Mouse (Mus musculus) MEL (cell line): Measurements from ENCODE around the gene Chd1. TPM values are rescaled to one million over a fixed set of nuclear protein-coding genes. Genes with fewer than 3 reads are reported as not detected.

Source experiments
- DNase-seq: peaks from one replicate; pipeline ENCODE4 v3.0.0; 2011; ENCODE audit warnings: low read depth, low spot score
- H3K27ac ChIP-seq: 2 replicates; pipeline ENCODE4 v1.5.1; 2012; ENCODE audit warnings: low read depth, mild to moderate bottlenecking, control low read depth, low read length, moderate library complexity; ENCODE audit not compliant: control insufficient read depth
- H3K27me3 ChIP-seq, 2 experiments: fragments of 150-350 bp in 1 of 2; sonication (generic) in 1 of 2; 2 replicates each; pipeline ENCODE4 v1.6.1; 2012; ENCODE audit warnings: low read length in 2 of 2, mild to moderate bottlenecking in 2 of 2, improper control_type of control experiment in 1 of 2, moderate library complexity in 1 of 2; ENCODE audit not compliant: insufficient read depth in 2 of 2, control insufficient read depth in 1 of 2
- H3K36me3 ChIP-seq, 2 experiments: 2 replicates each; pipeline ENCODE4 v1.6.1; 2012 to 2014; ENCODE audit warnings: low read length in 2 of 2, improper control_type of control experiment in 1 of 2, inconsistent platforms in 1 of 2, mild to moderate bottlenecking in 1 of 2; ENCODE audit not compliant: insufficient read depth in 2 of 2, control insufficient read depth in 1 of 2
- H3K4me1 ChIP-seq, 2 experiments: fragments of 150-350 bp in 1 of 2; sonication (generic) in 1 of 2; 2 replicates each; pipeline ENCODE4 v1.6.1; 2012; ENCODE audit warnings: low read length in 2 of 2, improper control_type of control experiment in 1 of 2, mild to moderate bottlenecking in 1 of 2; ENCODE audit not compliant: insufficient read depth in 2 of 2, control insufficient read depth in 1 of 2
- H3K4me3 ChIP-seq, 2 experiments: fragments of 150-350 bp in 1 of 2; sonication (generic) in 1 of 2; 2 replicates each; pipeline ENCODE4 v1.5.1; 2012; ENCODE audit warnings: low read depth in 2 of 2, low read length in 2 of 2, mild to moderate bottlenecking in 2 of 2, moderate library complexity in 2 of 2, control low read depth in 1 of 2, improper control_type of control experiment in 1 of 2; ENCODE audit not compliant: control insufficient read depth in 1 of 2, insufficient read depth in 1 of 2
- H3K79me2 ChIP-seq: 2 replicates; pipeline ENCODE4 v1.6.1; 2012; ENCODE audit warnings: mild to moderate bottlenecking, low read length, moderate library complexity; ENCODE audit not compliant: control insufficient read depth, poor library complexity, insufficient read depth
- H3K9ac ChIP-seq: 2 replicates; pipeline ENCODE4 v1.6.1; 2012; ENCODE audit warnings: low read depth, mild to moderate bottlenecking, control low read depth, low read length, moderate library complexity; ENCODE audit not compliant: control insufficient read depth, poor library complexity, severe bottlenecking
- H3K9me3 ChIP-seq: fragments of 150-350 bp; sonication (generic); replicated peaks from 2 replicates; pipeline ENCODE4 v1.6.1; 2012; ENCODE audit warnings: mild to moderate bottlenecking, low read length, improper control_type of control experiment, moderate library complexity; ENCODE audit not compliant: insufficient read depth
- BHLHE40 ChIP-seq: IDR thresholded peaks from 2 replicates; pipeline ENCODE4 v1.6.1; 2012; ENCODE audit warnings: low read depth, mild to moderate bottlenecking, inconsistent platforms, low read length, improper control_type of control experiment, borderline replicate concordance
- CTCF ChIP-seq, 3 experiments: IDR thresholded peaks in 2 of 3; conservative IDR thresholded peaks in 1 of 3; 2 replicates each; pipeline ENCODE4 v1.5.1; 2011 to 2012; ENCODE audit warnings: low read length in 3 of 3, low read depth in 2 of 3, mild to moderate bottlenecking in 2 of 3, improper control_type of control experiment in 1 of 3, inconsistent platforms in 1 of 3, mixed read lengths in 1 of 3, moderate library complexity in 1 of 3; ENCODE audit not compliant: control insufficient read depth in 1 of 3, insufficient read depth in 1 of 3, poor library complexity in 1 of 3, severe bottlenecking in 1 of 3
- EP300 ChIP-seq, 2 experiments: IDR thresholded peaks; 2 replicates each; pipeline ENCODE4 v1.6.1; 2011; ENCODE audit warnings: improper control_type of control experiment in 2 of 2, low read length in 2 of 2, low read depth in 1 of 2, mild to moderate bottlenecking in 1 of 2
- GATA1 ChIP-seq: IDR thresholded peaks from 2 replicates; pipeline ENCODE4 v1.6.1; 2011; ENCODE audit warnings: low read depth, low read length, improper control_type of control experiment
- KAT2A ChIP-seq: conservative IDR thresholded peaks from 2 replicates; pipeline ENCODE4 v1.6.1; 2012; ENCODE audit warnings: low read depth, low read length, improper control_type of control experiment, inconsistent platforms
- MAFK ChIP-seq: IDR thresholded peaks from 2 replicates; pipeline ENCODE4 v1.6.1; 2011; ENCODE audit warnings: low read depth, mild to moderate bottlenecking, low read length, improper control_type of control experiment, borderline replicate concordance
- MAX ChIP-seq: IDR thresholded peaks from 2 replicates; pipeline ENCODE4 v1.6.1; 2011; ENCODE audit warnings: low read length, improper control_type of control experiment
- MAZ ChIP-seq: IDR thresholded peaks from 2 replicates; pipeline ENCODE4 v1.6.1; 2012; ENCODE audit warnings: low read depth, mild to moderate bottlenecking, inconsistent platforms, low read length, improper control_type of control experiment
- MXI1 ChIP-seq: IDR thresholded peaks from 2 replicates; pipeline ENCODE4 v1.6.1; 2011; ENCODE audit warnings: mild to moderate bottlenecking, low read depth, low read length, improper control_type of control experiment
- MYB ChIP-seq: IDR thresholded peaks from 2 replicates; pipeline ENCODE4 v1.6.1; 2011; ENCODE audit warnings: mild to moderate bottlenecking, low read depth, low read length, improper control_type of control experiment
- MYC ChIP-seq: IDR thresholded peaks from 2 replicates; pipeline ENCODE4 v1.6.1; 2011; ENCODE audit warnings: low read depth, mild to moderate bottlenecking, low read length, improper control_type of control experiment, moderate library complexity
- POLR2AphosphoS2 ChIP-seq: IDR thresholded peaks from 2 replicates; pipeline ENCODE4 v1.6.1; 2011; ENCODE audit warnings: low read length, improper control_type of control experiment
- POLR2AphosphoS5 ChIP-seq: IDR thresholded peaks from 2 replicates; pipeline ENCODE4 v1.6.1; 2012; ENCODE audit warnings: low read depth, borderline replicate concordance, mild to moderate bottlenecking, inconsistent platforms, low read length, moderate library complexity, mixed read lengths
- RAD21 ChIP-seq: IDR thresholded peaks from 2 replicates; pipeline ENCODE4 v1.6.1; 2011; ENCODE audit warnings: mild to moderate bottlenecking, low read depth, low read length, improper control_type of control experiment
- RCOR1 ChIP-seq: IDR thresholded peaks from 2 replicates; pipeline ENCODE4 v1.6.1; 2012; ENCODE audit warnings: low read depth, mild to moderate bottlenecking, inconsistent platforms, low read length, improper control_type of control experiment
- SIN3A ChIP-seq: IDR thresholded peaks from 2 replicates; pipeline ENCODE4 v1.6.1; 2012; ENCODE audit warnings: low read length, improper control_type of control experiment, inconsistent platforms
- SMC3 ChIP-seq: IDR thresholded peaks from 2 replicates; pipeline ENCODE4 v1.6.1; 2011; ENCODE audit warnings: low read depth, low read length, improper control_type of control experiment
- TAL1 ChIP-seq: IDR thresholded peaks from 2 replicates; pipeline ENCODE4 v1.6.1; 2012; ENCODE audit warnings: mild to moderate bottlenecking, inconsistent platforms, low read length, moderate library complexity, mixed read lengths
- TBP ChIP-seq: IDR thresholded peaks from 2 replicates; pipeline ENCODE4 v1.8.0; 2011; ENCODE audit warnings: low read depth, low read length, improper control_type of control experiment
- TCF12 ChIP-seq: IDR thresholded peaks from 2 replicates; pipeline ENCODE4 v1.6.1; 2014; ENCODE audit warnings: low read depth, mild to moderate bottlenecking, inconsistent platforms, low read length, improper control_type of control experiment, moderate library complexity
- UBTF ChIP-seq: IDR thresholded peaks from 2 replicates; pipeline ENCODE4 v1.6.1; 2012; ENCODE audit warnings: low read depth, mild to moderate bottlenecking, inconsistent platforms, low read length, improper control_type of control experiment, moderate library complexity, borderline replicate concordance; ENCODE audit not compliant: insufficient read depth
- USF1 ChIP-seq: IDR thresholded peaks from 2 replicates; pipeline ENCODE4 v1.6.1; 2014; ENCODE audit warnings: low read depth, mild to moderate bottlenecking, inconsistent platforms, low read length, improper control_type of control experiment, moderate library complexity
- ZC3H11A ChIP-seq: IDR thresholded peaks from 2 replicates; pipeline ENCODE4 v1.6.1; 2012; ENCODE audit warnings: low read depth, mild to moderate bottlenecking, inconsistent platforms, low read length, improper control_type of control experiment
- ZMIZ1 ChIP-seq: IDR thresholded peaks from 2 replicates; pipeline ENCODE4 v1.6.1; 2012; ENCODE audit warnings: low read depth, mild to moderate bottlenecking, inconsistent platforms, low read length, improper control_type of control experiment, moderate library complexity
- ZNF384 ChIP-seq: IDR thresholded peaks from 2 replicates; pipeline ENCODE4 v1.6.1; 2012; ENCODE audit warnings: low read depth, mild to moderate bottlenecking, inconsistent platforms, low read length, improper control_type of control experiment
- polyA plus RNA-seq, 2 experiments: library from polyadenylated mRNA; stranded (reverse) in 1 of 2; unstranded in 1 of 2; fragments of >175 nt in 1 of 2; fragments of >200 nt in 1 of 2; gene quantifications; 2 replicates each; pipeline versions ENCODE4 v1.2.1 to v1.2.4; 2012; ENCODE audit warnings: low replicate concordance in 2 of 2, low read depth in 1 of 2; ENCODE audit not compliant: insufficient read length in 2 of 2, insufficient read depth in 1 of 2, missing spikeins in 1 of 2
- total RNA-seq: library from RNA; depleted of rRNA; stranded (reverse); fragments of 300-350 nt; gene quantifications from 2 replicates; pipeline ENCODE4 v1.2.3, GENCODE M21; 2012

Chd1 gene
- total and polyA plus RNA-seq, 3 experiments, result 31.1 to 164 (median 48.8) TPM

GRCm38 (mm10) chr17:15776349-15776748 is 71.6 kb downstream of the Chd1 start:
- no peak for TF ChIP-seq USF1
- H3K9ac ChIP-seq, result no peak overlapping the region
- H3K4me1 ChIP-seq, result no peaks in the 10 kb centered on the region
- DNase-seq, result no peak
- H3K27me3 ChIP-seq, result no peaks in the 10 kb centered on the region
- no peak overlapping the region for H3K4me3 ChIP-seq
- H3K79me2 ChIP-seq, result no peaks in the 10 kb centered on the region
- H3K9me3 ChIP-seq, result no peaks in the 10 kb centered on the region
- peaks cover 0 to 2% of the 10 kb centered on the region in 2 experiments; a peak in 2 of 4 replicates for H3K36me3 ChIP-seq
- H3K27ac ChIP-seq, result no peak overlapping the region

GRCm38 (mm10) chr17:15777979-15778378 is 73.2 kb downstream of the Chd1 start:
- Histone ChIP-seq H3K4me3 (no peak overlapping the region), H3K79me2 (no peaks in the 10 kb centered on the region), H3K4me1 (no peaks in the 10 kb centered on the region), H3K27ac (no peak overlapping the region), H3K9ac (no peak overlapping the region), H3K9me3 (no peaks in the 10 kb centered on the region), H3K36me3 (peaks cover 0 to 2% of the 10 kb centered on the region in 2 experiments; a peak in 2 of 4 replicates), H3K27me3 (no peaks in the 10 kb centered on the region)
- no peak for TF ChIP-seq ZMIZ1
- no peak for TF ChIP-seq MAX
- no peak for TF ChIP-seq KAT2A
- no peak for TF ChIP-seq UBTF
- no peak for TF ChIP-seq MXI1
- peak; percentile 25 for TF ChIP-seq SMC3
- TF ChIP-seq TBP, result no peak
- TF ChIP-seq TAL1, result no peak
- no peak for TF ChIP-seq EP300 (IDR thresholded peaks at IDR 0.05; ENCODE audit: low read depth in 1 of 2, low read length in 2 of 2)
- no peak for TF ChIP-seq RCOR1
- peak in 1 of 3 experiments; percentile 33; a peak in 2 of 6 replicates for TF ChIP-seq CTCF (IDR thresholded peaks at IDR 0.05 in 2 of 3, conservative IDR thresholded peaks at IDR 0.05 in 1 of 3; ENCODE audit: control insufficient read depth in 1 of 3, insufficient read depth in 1 of 3, low read depth in 2 of 3, low read length in 3 of 3, poor library complexity in 1 of 3, severe bottlenecking in 1 of 3)
- no peak for TF ChIP-seq GATA1
- TF ChIP-seq POLR2AphosphoS2, result no peak
- no peak for TF ChIP-seq MYC
- TF ChIP-seq RAD21, result peak; percentile 29
- no peak for TF ChIP-seq TCF12
- TF ChIP-seq POLR2AphosphoS5, result no peak
- TF ChIP-seq MYB, result no peak
- no peak for TF ChIP-seq ZNF384
- no peak for TF ChIP-seq SIN3A
- TF ChIP-seq USF1, result no peak
- no peak for TF ChIP-seq MAZ
- no peak for TF ChIP-seq BHLHE40
- no peak for TF ChIP-seq MAFK
- TF ChIP-seq ZC3H11A, result peak; percentile 33; the same call in 1 of the 2 replicates
- no peak for DNase-seq
